Mouse (Mus musculus) heart, adult 2 months (tissue): ENCODE results near the gene Wscd1. TPM values are rescaled to one million over a fixed set of nuclear protein-coding genes. Genes with fewer than 3 reads are reported as not detected.
A peak's percentile ranks its signal among the peaks of the same experiment; 100 is the strongest.

Source experiments
- DNase-seq, 2 experiments: peaks; one replicate each; pipeline ENCODE4 v3.0.0; 2021
- H3K27ac ChIP-seq: fragments of 200-600 bp; 2 replicates; pipeline ENCODE4 v1.8.1; 2022
- H3K27me3 ChIP-seq: fragments of 200-500 bp; 2 replicates; pipeline ENCODE4 v1.6.1; 2012; ENCODE audit warnings: mild to moderate bottlenecking, low read length, inconsistent platforms, mixed read lengths; ENCODE audit not compliant: control insufficient read depth, insufficient read depth
- H3K36me3 ChIP-seq: fragments of 200-500 bp; 2 replicates; pipeline ENCODE4 v1.6.1; 2012; ENCODE audit warnings: low read length, inconsistent platforms; ENCODE audit not compliant: control insufficient read depth, insufficient read depth
- H3K4me1 ChIP-seq: fragments of 200-500 bp; 2 replicates; pipeline ENCODE4 v1.6.1; 2011; ENCODE audit warnings: low read length; ENCODE audit not compliant: control insufficient read depth, insufficient read depth
- H3K4me3 ChIP-seq: fragments of 200-600 bp; 2 replicates; pipeline ENCODE4 v1.8.1; 2022
- H3K79me2 ChIP-seq: fragments of 200-500 bp; replicated peaks from 2 replicates; pipeline ENCODE4 v1.6.1; 2012; ENCODE audit warnings: mild to moderate bottlenecking, inconsistent platforms, low read length, moderate library complexity, mixed read lengths; ENCODE audit not compliant: control insufficient read depth, insufficient read depth
- H3K9ac ChIP-seq: fragments of 200-500 bp; 2 replicates; pipeline ENCODE4 v1.6.1; 2012; ENCODE audit warnings: low read depth, mild to moderate bottlenecking, control low read depth, inconsistent platforms, low read length, mixed read lengths
- CTCF ChIP-seq: fragments of 200-600 bp; IDR thresholded peaks from 2 replicates; pipeline ENCODE4 v1.8.1; 2022; ENCODE audit warnings: antibody characterized with exemption, mild to moderate bottlenecking, moderate library complexity
- EP300 ChIP-seq: fragments of 200-500 bp; IDR thresholded peaks from 2 replicates; pipeline ENCODE4 v1.6.1; 2011; ENCODE audit warnings: low read depth, low read length, control low read depth; ENCODE audit not compliant: insufficient read depth
- POLR2A ChIP-seq: fragments of 200-500 bp; IDR thresholded peaks from 2 replicates; pipeline ENCODE4 v1.6.1; 2011; ENCODE audit warnings: mild to moderate bottlenecking, low read depth, low read length, control low read depth; ENCODE audit not compliant: insufficient read depth
- WGBS: fragments of 180-500 bp; shearing (Covaris S2); methylation state at CpG from one replicate; pipeline ENCODE4 v1.1.7; 2018; 5-methylcytosine and 5-hydroxymethylcytosine counted together
- intact Hi-C: fragments of 180-260 bp; cut with DNase I; formaldehyde crosslinking; loops from one replicate; pipeline ENCODE4 v1.15.1; 2025
- polyA plus RNA-seq: library from polyadenylated mRNA; depleted of rRNA; stranded (reverse); fragments of >200 nt; gene quantifications from 2 replicates; pipeline ENCODE4 v1.2.3, GENCODE M21; 2012
- total RNA-seq, 2 experiments: library from RNA; stranded (reverse); gene quantifications; 2 replicates each; pipeline ENCODE4 v1.2.3; 2021

Wscd1 gene
- total and polyA plus RNA-seq, 3 experiments = 6.8 to 10.2 (median 7.3) TPM

DNA sequence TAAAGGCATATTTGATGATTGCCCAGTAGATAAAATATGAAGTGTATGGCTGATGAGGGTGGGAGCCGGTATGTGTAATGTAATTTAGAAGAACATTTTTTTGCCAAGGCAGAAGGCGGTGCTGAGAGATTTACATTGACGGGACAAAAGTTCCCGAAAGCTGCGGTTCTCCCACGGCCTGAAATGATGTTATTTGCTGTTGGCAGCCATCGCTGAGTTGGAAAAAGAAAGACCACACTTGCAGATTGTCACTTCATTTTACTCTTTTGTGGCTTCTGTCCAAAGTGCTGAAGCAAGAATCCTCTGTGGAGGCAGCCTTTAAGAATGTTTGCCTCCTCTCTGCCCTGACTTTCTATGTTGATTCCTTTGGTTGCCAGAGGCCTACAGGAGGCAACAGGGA is 63.2 kb downstream of the Wscd1 start:
- TF ChIP-seq POLR2A (no peak), EP300 (no peak), CTCF (no peak)
- 84% methylated on average over 7 of the region's 7 CpGs for WGBS
- H3K27me3 ChIP-seq = no peaks in the 10 kb centered on the region
- H3K9ac ChIP-seq = no peak overlapping the region
- no peak for DNase-seq
- H3K36me3 ChIP-seq = no peaks in the 10 kb centered on the region
- peaks cover 8% of the 10 kb centered on the region for H3K4me1 ChIP-seq
- H3K27ac ChIP-seq = no peak overlapping the region
- intact Hi-C loops = no loop called here
- H3K79me2 ChIP-seq = no peaks in the 10 kb centered on the region
- no peak overlapping the region for H3K4me3 ChIP-seq

DNA sequence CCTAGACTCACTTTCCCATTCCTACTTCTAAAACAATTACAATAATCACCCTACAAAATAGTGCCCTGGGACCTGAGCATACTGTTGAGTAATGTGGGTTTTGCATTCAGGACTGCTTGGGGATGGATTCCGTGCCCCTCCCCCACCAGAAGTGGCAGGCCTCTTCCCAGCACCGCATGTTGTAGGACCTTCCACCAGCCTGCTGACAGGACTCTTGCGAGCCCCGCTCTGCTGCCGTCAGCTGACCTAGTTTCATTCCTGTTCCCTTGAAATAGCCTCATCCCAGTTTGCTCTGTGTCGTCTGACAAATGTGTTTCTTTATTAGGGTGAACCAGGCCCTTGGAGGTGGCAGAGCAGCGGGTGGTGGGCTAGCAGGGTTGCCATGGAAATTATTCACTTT is 64.8 kb downstream of the Wscd1 start:
- TF ChIP-seq CTCF (no peak), POLR2A (no peak), EP300 (no peak)
- 55% methylated on average over 7 of the region's 7 CpGs for WGBS
- H3K9ac ChIP-seq = no peak overlapping the region
- no peaks in the 10 kb centered on the region for H3K36me3 ChIP-seq
- DNase-seq = no peak
- no peaks in the 10 kb centered on the region for H3K27me3 ChIP-seq
- peaks cover 12% of the 10 kb centered on the region for H3K4me1 ChIP-seq
- H3K4me3 ChIP-seq = no peak overlapping the region
- H3K79me2 ChIP-seq = no peaks in the 10 kb centered on the region
- no peak overlapping the region for H3K27ac ChIP-seq
- intact Hi-C loops = no loop called here

GRCm38 (mm10) chr11:71815326-71815725 is 65.6 kb downstream of the Wscd1 start:
- intact Hi-C loops = loop anchor here (5.0 kb wide), 2 partner anchors 43 to 63 kb away; no protein-coding TSS in a partner anchor
- TF ChIP-seq EP300 = no peak
- no peak for TF ChIP-seq CTCF
- TF ChIP-seq POLR2A = no peak
- no peak overlapping the region for H3K27ac ChIP-seq
- no peak overlapping the region for H3K9ac ChIP-seq
- no peaks in the 10 kb centered on the region for H3K27me3 ChIP-seq
- no peaks in the 10 kb centered on the region for H3K36me3 ChIP-seq
- H3K79me2 ChIP-seq = no peaks in the 10 kb centered on the region
- H3K4me3 ChIP-seq = no peak overlapping the region
- WGBS = 83% methylated on average over 6 of the region's 6 CpGs
- DNase-seq = no peak
- peaks cover 12% of the 10 kb centered on the region for H3K4me1 ChIP-seq

- Histone ChIP-seq H3K4me3 (no peak overlapping the region), H3K79me2 (no peaks in the 10 kb centered on the region), H3K9ac (no peak overlapping the region), H3K27ac (peak overlapping the region; percentile 55), H3K4me1 (peaks cover 12% of the 10 kb centered on the region), H3K27me3 (no peaks in the 10 kb centered on the region), H3K36me3 (no peaks in the 10 kb centered on the region)
- WGBS = 39% methylated on average over 3 of the region's 3 CpGs
- DNase-seq = no peak
- intact Hi-C loops = loop anchor here (5.0 kb wide), 2 partner anchors 45 to 65 kb away; no protein-coding TSS in a partner anchor
- no peak for TF ChIP-seq CTCF
- no peak for TF ChIP-seq POLR2A
- no peak for TF ChIP-seq EP300
These were observed 67.2 kb downstream of the Wscd1 start for GRCm38 (mm10) chr11:71816918-71817317.

DNA sequence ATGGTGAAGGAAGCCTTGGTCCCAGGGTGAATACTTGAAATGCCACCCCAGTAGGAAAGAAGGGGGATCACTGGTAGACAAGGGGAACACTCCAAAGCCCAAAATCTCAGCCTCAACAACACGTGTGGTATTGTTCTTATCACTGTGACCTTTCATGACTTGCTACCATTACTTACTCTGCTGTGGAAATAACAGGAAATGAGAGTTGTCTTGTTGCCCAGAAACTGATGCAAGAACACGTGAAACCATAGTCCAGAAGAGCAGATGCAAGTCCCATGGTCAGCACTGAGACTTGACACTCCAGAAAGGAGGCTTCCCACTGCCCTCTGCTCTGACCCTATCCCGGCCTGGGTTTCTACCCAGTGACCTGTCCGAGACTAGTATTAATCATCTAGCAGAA is 67.6 kb downstream of the Wscd1 start:
- no peak overlapping the region for H3K9ac ChIP-seq
- peak; percentile 15 to 24 for DNase-seq
- H3K4me3 ChIP-seq = no peak overlapping the region
- H3K79me2 ChIP-seq = no peaks in the 10 kb centered on the region
- no peaks in the 10 kb centered on the region for H3K36me3 ChIP-seq
- H3K27ac ChIP-seq = peak overlapping the region; percentile 55
- TF ChIP-seq CTCF (no peak), POLR2A (no peak), EP300 (no peak)
- peaks cover 12% of the 10 kb centered on the region for H3K4me1 ChIP-seq
- intact Hi-C loops = loop anchor here (5.0 kb wide), 2 partner anchors 45 to 65 kb away; no protein-coding TSS in a partner anchor
- WGBS = 28% methylated on average over 4 of the region's 4 CpGs
- H3K27me3 ChIP-seq = no peaks in the 10 kb centered on the region

GRCm38 (mm10) chr11:71818111-71818510 is 68.4 kb downstream of the Wscd1 start:
- peak in 1 of 2 experiments; percentile 7 for DNase-seq
- H3K79me2 ChIP-seq = no peaks in the 10 kb centered on the region

More at GRCm38 (mm10) chr11:71818111-71818510, 68.4 kb downstream of the Wscd1 start:
- TF ChIP-seq POLR2A = no peak
- peak; percentile 37 for TF ChIP-seq CTCF
- TF ChIP-seq EP300 = peak; percentile 50; the same call in 1 of the 2 replicates
- no peaks in the 10 kb centered on the region for H3K27me3 ChIP-seq
- H3K4me1 ChIP-seq = peaks cover 12% of the 10 kb centered on the region
- H3K27ac ChIP-seq = peak overlapping the region; percentile 55
- 34% methylated on average over 5 of the region's 5 CpGs for WGBS
- no peaks in the 10 kb centered on the region for H3K36me3 ChIP-seq
- H3K9ac ChIP-seq = no peak overlapping the region
- no peak overlapping the region for H3K4me3 ChIP-seq
- intact Hi-C loops = loop anchor here (5.0 kb wide), 2 partner anchors 46 to 66 kb away; no protein-coding TSS in a partner anchor
